Comparison of ENCODE assay signal across 23 mouse cellular contexts in genomic region chr9:59464293-59464692, GRCm38 (mm10). TPM values are rescaled to one million over a fixed set of nuclear protein-coding genes. Genes with fewer than 3 reads are reported as not detected.
A peak's percentile ranks its signal among the peaks of the same experiment; 100 is the strongest.
DNase-seq lines count a peak whose midpoint lies in the region; ATAC-seq and TF ChIP-seq lines count a peak whose summit lies in the region.
"Had no signal": no experiment of that assay in that cellular context is flagged by ENCODE, and none has a peak within 500 bp of the region (broad histone marks: within the 10 kb centered on the region; RNA-seq: fewer than 3 reads in every experiment).

No protein-coding gene starts in this region.

- 21% methylated on average over 1 of the region's 1 CpGs for whole genome bisulfite sequencing in lung, postnatal 0 days
- 20% methylated on average over 1 of the region's 1 CpGs for WGBS in lung, adult 2 months
- WGBS in forebrain, embryonic 15.5 days: 80% methylated on average over 1 of the region's 1 CpGs

- intact Hi-C loops in gastrocnemius, adult 2 months (cut with DNase I): no loop called here

- DNase-seq in gastrocnemius, adult 2 months: no peak
- no peak for DNase-seq in gastrocnemius, postnatal 4 days (ENCODE audit: low spot score in 2 of 2)
- peak; percentile 79 for DNase-seq in lung, postnatal 0 days (ENCODE audit: low spot score)
- DNase-seq in lung, postnatal 10 days: no peak
- peak; percentile 61 for DNase-seq in lung, postnatal 36 days
- no peak for DNase-seq in lung, adult 2 months
- DNase-seq: adrenal gland, adult 2 months; adrenal gland, postnatal 10 days; adrenal gland, postnatal 25 days; cerebellum, adult 11 months; cerebellum, adult 18-20 months; cerebellum, adult 8-10 months; cerebellum, adult 9-11 months; cerebellum, postnatal 14 days; cerebellum, postnatal 36 days; embryo, embryonic 11 days had no signal

- H3K9me3 ChIP-seq in lung, postnatal 0 days (ENCODE audit: low read length): no peaks in the 10 kb centered on the region
- no peaks in the 10 kb centered on the region for H3K9me3 ChIP-seq in forebrain, embryonic 15.5 days
- H3K9me3 ChIP-seq: embryonic facial prominence, embryonic 13.5 days; embryonic facial prominence, embryonic 15.5 days; forebrain, embryonic 10.5 days; forebrain, embryonic 12.5 days had no signal

- H3K36me3 ChIP-seq in lung, postnatal 0 days (ENCODE audit: insufficient read depth, low read length): no peaks in the 10 kb centered on the region
- no peaks in the 10 kb centered on the region for H3K36me3 ChIP-seq in forebrain, embryonic 15.5 days
- H3K36me3 ChIP-seq: embryonic facial prominence, embryonic 13.5 days; embryonic facial prominence, embryonic 15.5 days; forebrain, embryonic 12.5 days had no signal

- no peak for TF ChIP-seq CTCF in gastrocnemius, adult 2 months (IDR thresholded peaks at IDR 0.05)
- TF ChIP-seq CTCF in lung, postnatal 0 days (IDR thresholded peaks at IDR 0.05): no peak
- TF ChIP-seq CTCF in lung, adult 2 months (IDR thresholded peaks at IDR 0.05; ENCODE audit: insufficient read depth, low read length): no peak

- no peak for TF ChIP-seq POLR2A in lung, adult 2 months (IDR thresholded peaks at IDR 0.05; ENCODE audit: borderline replicate concordance, extremely low read depth, low read depth, low read length)

- no peaks in the 10 kb centered on the region for H3K4me1 ChIP-seq in lung, postnatal 0 days (ENCODE audit: insufficient read depth, low read depth, low read length)
- H3K4me1 ChIP-seq in lung, adult 2 months (ENCODE audit: control insufficient read depth, insufficient read depth, low read length): no peaks in the 10 kb centered on the region
- H3K4me1 ChIP-seq in forebrain, embryonic 15.5 days: no peaks in the 10 kb centered on the region
- H3K4me1 ChIP-seq: embryonic facial prominence, embryonic 13.5 days; embryonic facial prominence, embryonic 15.5 days; forebrain, embryonic 10.5 days; forebrain, embryonic 12.5 days had no signal

- no peak overlapping the region for H3K4me2 ChIP-seq in lung, postnatal 0 days (replicated peaks; ENCODE audit: low read depth, low read length)
- H3K4me2 ChIP-seq in forebrain, embryonic 15.5 days (replicated peaks): no peak overlapping the region
- H3K4me2 ChIP-seq: embryonic facial prominence, embryonic 13.5 days; embryonic facial prominence, embryonic 15.5 days; forebrain, embryonic 12.5 days had no signal

- no peak overlapping the region for H3K4me3 ChIP-seq in gastrocnemius, adult 2 months
- H3K4me3 ChIP-seq in lung, postnatal 0 days (ENCODE audit: low read depth, low read length): no peak overlapping the region
- no peak overlapping the region for H3K4me3 ChIP-seq in lung, adult 2 months (replicated peaks; ENCODE audit: extremely low read depth, low read depth, low read length)
- H3K4me3 ChIP-seq in forebrain, embryonic 15.5 days: no peak overlapping the region
- H3K4me3 ChIP-seq: embryonic facial prominence, embryonic 13.5 days; embryonic facial prominence, embryonic 15.5 days; erythroblast, embryonic 14.5 days; forebrain, embryonic 10.5 days; forebrain, embryonic 12.5 days had no signal

- H3K27me3 ChIP-seq in lung, postnatal 0 days (replicated peaks; ENCODE audit: insufficient read depth, low read length): no peaks in the 10 kb centered on the region
- H3K27me3 ChIP-seq in forebrain, embryonic 15.5 days: no peaks in the 10 kb centered on the region
- H3K27me3 ChIP-seq: embryonic facial prominence, embryonic 13.5 days; embryonic facial prominence, embryonic 15.5 days; forebrain, embryonic 12.5 days had no signal

- H3K27ac ChIP-seq in gastrocnemius, adult 2 months: peak overlapping the region; percentile 73
- H3K27ac ChIP-seq in lung, postnatal 0 days (ENCODE audit: low read length): no peak overlapping the region
- no peak overlapping the region for H3K27ac ChIP-seq in forebrain, embryonic 15.5 days (replicated peaks)
- H3K27ac ChIP-seq: embryonic facial prominence, embryonic 13.5 days; embryonic facial prominence, embryonic 15.5 days; forebrain, embryonic 10.5 days; forebrain, embryonic 12.5 days had no signal

- no peak overlapping the region for H3K9ac ChIP-seq in lung, postnatal 0 days (replicated peaks; ENCODE audit: low read depth)
- no peak overlapping the region for H3K9ac ChIP-seq in forebrain, embryonic 15.5 days (replicated peaks)
- H3K9ac ChIP-seq: embryonic facial prominence, embryonic 13.5 days; embryonic facial prominence, embryonic 15.5 days; forebrain, embryonic 12.5 days had no signal

- no peak; the same call in 1 of the 2 replicates for TF ChIP-seq EP300 in lung, postnatal 0 days (IDR thresholded peaks at IDR 0.05)

- peak; percentile 56; the same call in 1 of the 2 replicates for ATAC-seq in lung, postnatal 0 days
- ATAC-seq in forebrain, embryonic 15.5 days (replicated peaks): no peak
- ATAC-seq: forebrain, embryonic 14.5 days had no signal

RNA-seq across cellular contexts. Expression of gene Arih1, which starts 22.1 kb away (rescaled TPM):
- total RNA-seq in gastrocnemius, adult 2 months (2021): 100 to 1,000 TPM; 101 to 117 TPM
- total RNA-seq in gastrocnemius, postnatal 4 days (2021): 100 to 1,000 TPM in 1 of 2 experiments, 10 to 100 TPM in 1; 92.5 to 101 TPM
- 7.0 and 9.2 TPM in 2 replicates for polyA plus RNA-seq in lung, postnatal 0 days (2015; fragmentation: Nextera tagmentation; extraction: Ambion mirVana)
- 15.0 and 20.1 TPM in 2 replicates for polyA plus RNA-seq in lung, adult 2 months (2012; rRNA removed)
- 18.2 and 18.8 TPM in 2 replicates for polyA plus RNA-seq in forebrain, embryonic 15.5 days (2015; fragmentation: Nextera tagmentation; extraction: Ambion mirVana)

Comparison
In these comparisons a context has a peak if more than half of its experiments do, and no peak if none do; other contexts are left out.
1. DNase-seq: peak in lung, postnatal 0 days (single experiment) and lung, postnatal 36 days (single experiment); none in gastrocnemius, adult 2 months (single experiment), gastrocnemius, postnatal 4 days (0 of 2), lung, postnatal 10 days (single experiment) and lung, adult 2 months (single experiment).